Mouse (Mus musculus): ENCODE results near the gene Gpm6a.
A peak's percentile ranks its signal among the peaks of the same experiment; 100 is the strongest.

The Gpm6a gene

GRCm38 (mm10) chr8:54954741-54955455 lies at the start of gene Gpm6a:
TSS of gene Gpm6a (plus strand) at chr8:54954843.
- DNase-seq (ENCODE audit: low spot score in 2 of 2) = peak; percentile 39 to 41

GRCm38 (mm10) chr8:54912891-54913290 lies 41.8 kb upstream of the Gpm6a start:
- DNase-seq (ENCODE audit: low spot score in 2 of 2) = no peak

GRCm38 (mm10) chr8:54917710-54918109 lies 36.9 kb upstream of the Gpm6a start:
- no peak for DNase-seq (ENCODE audit: low spot score in 2 of 2)

- peak; percentile 3 to 18 for DNase-seq (ENCODE audit: low spot score in 2 of 2)
Observed at GRCm38 (mm10) chr8:54922160-54922855, 32.3 kb upstream of the Gpm6a start.

- no peak for DNase-seq (ENCODE audit: low spot score in 2 of 2)
Observed at GRCm38 (mm10) chr8:54924936-54925335, 29.7 kb upstream of the Gpm6a start.

- no peak for DNase-seq (ENCODE audit: low spot score in 2 of 2)
Observed at GRCm38 (mm10) chr8:54932306-54932705, 22.3 kb upstream of the Gpm6a start.

- DNase-seq (ENCODE audit: low spot score in 2 of 2) = no peak
Observed at GRCm38 (mm10) chr8:54953351-54953750, 1.3 kb upstream of the Gpm6a start.

GRCm38 (mm10) chr8:54954030-54954429 lies 613 bp upstream of the Gpm6a start:
- DNase-seq (ENCODE audit: low spot score in 2 of 2) = no peak

GRCm38 (mm10) chr8:54955456-54955800 lies 785 bp downstream of the Gpm6a start:
- no peak for DNase-seq (ENCODE audit: low spot score in 2 of 2)

- DNase-seq (ENCODE audit: low spot score in 2 of 2) = no peak
Observed at GRCm38 (mm10) chr8:54955935-54956573, 1.4 kb downstream of the Gpm6a start.

GRCm38 (mm10) chr8:54956787-54957186 lies 2.1 kb downstream of the Gpm6a start:
- DNase-seq (ENCODE audit: low spot score in 2 of 2) = no peak

GRCm38 (mm10) chr8:54957506-54957905 lies 2.9 kb downstream of the Gpm6a start:
- no peak for DNase-seq (ENCODE audit: low spot score in 2 of 2)

GRCm38 (mm10) chr8:54961571-54961970 lies 6.9 kb downstream of the Gpm6a start:
- DNase-seq (ENCODE audit: low spot score in 2 of 2) = no peak

- no peak for DNase-seq (ENCODE audit: low spot score in 2 of 2)
Observed at GRCm38 (mm10) chr8:54975020-54975419, 20.4 kb downstream of the Gpm6a start.

- DNase-seq (ENCODE audit: low spot score in 2 of 2) = no peak
Observed at GRCm38 (mm10) chr8:54975506-54975905, 20.9 kb downstream of the Gpm6a start.

- no peak for DNase-seq (ENCODE audit: low spot score in 2 of 2)
Observed at GRCm38 (mm10) chr8:54975927-54976326, 21.3 kb downstream of the Gpm6a start.

- no peak for DNase-seq (ENCODE audit: low spot score in 2 of 2)
Observed at GRCm38 (mm10) chr8:54976663-54977062, 22.0 kb downstream of the Gpm6a start.

- no peak for DNase-seq (ENCODE audit: low spot score in 2 of 2)
Observed at GRCm38 (mm10) chr8:54986791-54987190, 32.1 kb downstream of the Gpm6a start.

- no peak for DNase-seq (ENCODE audit: low spot score in 2 of 2)
Observed at GRCm38 (mm10) chr8:54989093-54989492, 34.5 kb downstream of the Gpm6a start.

- no peak for DNase-seq (ENCODE audit: low spot score in 2 of 2)
Observed at GRCm38 (mm10) chr8:54991840-54992609, 37.4 kb downstream of the Gpm6a start.

GRCm38 (mm10) chr8:54995662-54996061 lies 41.0 kb downstream of the Gpm6a start:
- no peak for DNase-seq (ENCODE audit: low spot score in 2 of 2)

GRCm38 (mm10) chr8:55002398-55002797 lies 47.8 kb downstream of the Gpm6a start:
- no peak for DNase-seq (ENCODE audit: low spot score in 2 of 2)
